Mouse (Mus musculus): ENCODE data around the gene Erfe. TPM values are rescaled to one million over a fixed set of nuclear protein-coding genes. Genes with fewer than 3 reads are reported as not detected.

Erfe gene
- polyA plus RNA-seq, 1 experiment from 2014 or later: 9.5 TPM

DNA sequence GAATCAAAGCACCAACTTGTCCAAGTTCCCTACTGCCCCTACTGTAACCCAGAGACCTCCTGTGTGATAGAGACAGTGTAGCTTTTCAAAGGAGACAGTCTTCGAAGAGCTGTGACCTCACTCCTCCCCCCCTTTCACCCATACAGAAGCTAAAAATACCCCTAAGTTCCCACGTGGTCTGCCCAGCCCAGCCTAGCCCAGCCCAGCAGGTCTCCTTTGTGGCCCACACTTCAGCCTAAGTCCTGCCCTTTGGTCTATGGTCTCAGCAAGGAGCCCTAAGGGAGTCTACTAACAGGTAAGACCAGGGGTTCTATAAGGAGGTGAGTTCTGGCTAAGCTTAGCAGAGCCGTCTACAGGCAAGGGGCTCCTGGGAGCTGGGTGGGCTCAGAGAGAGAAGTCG, 15.4 kb upstream of the Erfe start, which contains the start of gene Klhl30:
Klhl30 (plus strand) TSS at position 176 of the 400 bp plus-strand sequence.
- WGBS: 59% methylated on average over 4 of the region's 4 CpGs
- H3K27ac ChIP-seq: no peak within 1 kb of the TSS
- H3K9me3 ChIP-seq: no peaks in the 10 kb centered on the region
- peaks cover 11% of the 10 kb centered on the region for H3K27me3 ChIP-seq (replicated peaks)
- ATAC-seq: no peak
- no peaks in the 10 kb centered on the region for H3K36me3 ChIP-seq
- no peak within 1 kb of the TSS for H3K9ac ChIP-seq
- no peak within 1 kb of the TSS for H3K4me2 ChIP-seq (replicated peaks)
- no peak within 1 kb of the TSS for H3K4me3 ChIP-seq (replicated peaks)
- no peaks in the 10 kb centered on the region for H3K4me1 ChIP-seq (replicated peaks)

DNA sequence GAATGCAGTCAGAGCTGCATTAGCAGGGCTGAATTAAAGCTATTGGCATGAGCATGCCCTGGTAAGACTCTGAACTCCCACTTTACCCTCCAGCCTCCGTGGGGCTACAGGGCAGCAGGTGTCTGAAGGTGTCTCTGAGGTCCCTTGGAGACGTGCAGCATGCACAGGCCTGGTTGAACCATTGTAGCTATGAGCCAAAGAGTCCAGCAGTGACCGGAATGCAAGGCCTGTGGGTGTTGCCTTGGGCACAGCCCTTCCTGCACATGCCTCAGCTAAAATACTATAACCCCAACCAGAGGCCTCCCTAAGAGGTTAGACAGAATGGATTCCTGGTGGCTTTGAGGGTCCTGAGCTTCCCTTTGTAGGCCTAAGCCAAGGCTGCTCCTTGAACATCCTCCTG, 15.0 kb upstream of the Erfe start:
- H3K4me1 ChIP-seq (replicated peaks): no peaks in the 10 kb centered on the region
- no peaks in the 10 kb centered on the region for H3K36me3 ChIP-seq
- H3K9me3 ChIP-seq: no peaks in the 10 kb centered on the region
- H3K27me3 ChIP-seq (replicated peaks): peaks cover 6% of the 10 kb centered on the region
- WGBS: 76% methylated on average over 3 of the region's 3 CpGs
- H3K9ac ChIP-seq: no peak overlapping the region
- H3K4me3 ChIP-seq (replicated peaks): no peak overlapping the region
- no peak for ATAC-seq
- no peak overlapping the region for H3K27ac ChIP-seq
- H3K4me2 ChIP-seq (replicated peaks): no peak overlapping the region

DNA sequence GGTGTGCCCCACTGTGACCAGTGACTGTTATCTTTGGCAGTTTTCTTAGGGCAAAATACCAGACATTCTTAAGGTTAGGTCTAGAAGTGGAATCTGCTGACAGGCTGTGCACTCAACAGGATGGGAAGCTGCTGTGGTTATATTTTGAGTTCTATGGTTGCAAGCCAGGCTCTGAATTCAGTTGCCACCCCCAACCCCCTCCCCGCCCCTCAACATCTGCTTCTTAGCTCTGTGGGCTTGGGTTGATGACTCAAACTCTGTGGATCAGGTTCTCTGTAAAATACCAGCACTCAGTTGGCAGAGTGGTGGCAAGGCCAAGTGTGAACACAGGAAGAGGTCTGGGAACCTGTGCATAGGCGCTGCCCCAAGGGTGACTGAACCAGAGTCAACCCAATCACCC, 14.0 kb upstream of the Erfe start:
- 88% methylated on average over 2 of the region's 2 CpGs for WGBS
- no peak overlapping the region for H3K4me2 ChIP-seq (replicated peaks)
- no peak for ATAC-seq
- no peak overlapping the region for H3K27ac ChIP-seq
- no peaks in the 10 kb centered on the region for H3K36me3 ChIP-seq
- no peak overlapping the region for H3K9ac ChIP-seq
- H3K4me1 ChIP-seq (replicated peaks): no peaks in the 10 kb centered on the region
- no peak overlapping the region for H3K4me3 ChIP-seq (replicated peaks)
- H3K9me3 ChIP-seq: no peaks in the 10 kb centered on the region
- H3K27me3 ChIP-seq (replicated peaks): no peaks in the 10 kb centered on the region

DNA sequence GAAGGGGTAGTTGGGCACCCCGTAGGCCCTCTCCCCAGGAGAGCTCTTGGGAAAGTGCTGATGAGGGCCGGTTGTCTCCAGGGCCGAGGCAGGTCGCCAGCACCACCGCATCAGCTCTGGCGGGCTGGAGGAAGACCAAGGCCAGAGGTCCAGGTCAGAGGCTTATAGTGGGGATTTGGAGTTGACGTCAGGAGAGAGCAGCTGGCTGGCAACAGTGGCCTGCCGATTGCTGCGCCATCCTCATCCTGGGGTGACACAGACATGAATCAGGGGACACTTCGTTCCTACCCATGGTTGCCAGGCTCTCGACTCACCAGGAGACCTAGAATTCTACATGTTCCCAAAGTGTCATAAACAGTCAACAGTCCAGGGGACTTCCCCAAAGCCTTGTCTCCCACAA, 10.1 kb upstream of the Erfe start:
- WGBS: 84% methylated on average over 11 of the region's 11 CpGs
- no peak overlapping the region for H3K9ac ChIP-seq

DNA sequence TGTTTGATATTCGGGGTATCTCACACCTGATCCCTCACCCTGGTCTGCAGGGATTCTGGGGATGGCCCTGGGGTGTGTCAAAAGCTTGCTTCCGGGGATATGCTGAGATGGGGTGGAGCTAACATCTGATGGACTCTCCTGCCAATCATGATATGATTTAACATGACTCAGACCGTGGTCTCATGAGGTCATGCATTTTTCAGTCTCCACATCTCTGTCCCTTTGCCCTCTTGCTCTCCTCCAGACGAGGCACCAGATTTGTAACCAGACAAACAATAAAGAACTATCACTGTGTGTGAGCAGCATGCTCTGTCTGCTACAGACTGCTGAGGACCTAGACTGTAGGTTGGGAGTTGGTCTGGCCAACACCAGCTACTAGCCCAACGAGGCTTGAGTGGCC, 4.1 kb upstream of the Erfe start:
- WGBS: 71% methylated on average over 5 of the region's 5 CpGs
- peaks cover 6% of the 10 kb centered on the region; the same call in 1 of the 2 replicates for H3K4me1 ChIP-seq (replicated peaks)
- H3K27me3 ChIP-seq (replicated peaks): no peaks in the 10 kb centered on the region
- H3K4me2 ChIP-seq (replicated peaks): no peak overlapping the region
- ATAC-seq: no peak
- no peaks in the 10 kb centered on the region for H3K9me3 ChIP-seq
- no peak overlapping the region for H3K4me3 ChIP-seq (replicated peaks)
- no peak overlapping the region for H3K9ac ChIP-seq
- no peak overlapping the region for H3K27ac ChIP-seq
- H3K36me3 ChIP-seq: no peaks in the 10 kb centered on the region

More for the DNA sequence above, 10.1 kb upstream of the Erfe start:
- Histone ChIP-seq H3K27me3 (replicated peaks) (no peaks in the 10 kb centered on the region), H3K36me3 (no peaks in the 10 kb centered on the region), H3K4me3 (replicated peaks) (no peak overlapping the region), H3K4me1 (replicated peaks) (no peaks in the 10 kb centered on the region), H3K9me3 (no peaks in the 10 kb centered on the region), H3K27ac (no peak overlapping the region), H3K4me2 (replicated peaks) (no peak overlapping the region)
- no peak for ATAC-seq

DNA sequence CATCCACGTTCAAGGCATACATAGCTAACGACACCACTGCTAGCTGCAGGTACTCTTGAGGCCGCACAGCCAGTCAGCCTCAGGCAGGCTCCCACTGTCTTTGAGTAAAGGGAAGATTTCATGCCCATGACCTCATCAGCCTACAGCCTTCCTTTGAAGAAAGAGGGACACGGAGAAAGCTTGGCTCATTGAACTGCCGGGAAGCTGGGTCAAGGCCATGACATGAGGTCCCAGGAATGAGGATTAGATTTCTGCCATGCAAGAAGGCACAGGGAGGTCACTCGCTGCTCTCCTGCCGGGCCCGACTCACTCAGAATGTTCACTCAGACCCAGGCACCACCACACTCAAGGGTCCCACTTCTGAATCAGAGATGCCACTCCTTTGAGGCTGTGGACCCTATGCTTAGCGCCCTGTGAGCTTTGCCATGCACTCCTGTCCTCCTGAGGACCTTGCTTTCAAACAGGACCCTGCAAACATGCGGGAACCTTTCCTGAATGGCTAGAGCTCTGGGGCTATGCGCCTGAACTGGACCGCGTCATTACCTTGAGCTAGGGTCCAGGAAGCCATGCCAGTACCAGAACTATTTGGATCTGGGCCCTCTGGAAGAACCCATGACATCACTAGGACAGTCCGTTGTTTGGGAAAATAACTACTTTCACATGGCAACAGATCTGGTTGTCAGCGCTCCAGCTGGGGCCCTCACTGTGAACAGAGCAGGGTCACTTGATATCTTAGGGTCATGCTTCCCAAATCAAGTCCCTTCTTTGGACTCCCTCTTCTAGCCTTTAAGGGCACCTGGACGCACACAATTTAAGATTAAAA, 1.2 kb upstream of the Erfe start:
- H3K4me1 ChIP-seq (replicated peaks): peaks cover 18% of the 10 kb centered on the region
- no peak overlapping the region for H3K27ac ChIP-seq
- H3K9ac ChIP-seq: no peak overlapping the region
- H3K9me3 ChIP-seq: no peaks in the 10 kb centered on the region
- no peaks in the 10 kb centered on the region for H3K27me3 ChIP-seq (replicated peaks)
- H3K4me2 ChIP-seq (replicated peaks): no peak overlapping the region
- ATAC-seq: no peak
- 91% methylated on average over 16 of the region's 16 CpGs for WGBS
- no peaks in the 10 kb centered on the region for H3K36me3 ChIP-seq
- H3K4me3 ChIP-seq (replicated peaks): no peak overlapping the region

DNA sequence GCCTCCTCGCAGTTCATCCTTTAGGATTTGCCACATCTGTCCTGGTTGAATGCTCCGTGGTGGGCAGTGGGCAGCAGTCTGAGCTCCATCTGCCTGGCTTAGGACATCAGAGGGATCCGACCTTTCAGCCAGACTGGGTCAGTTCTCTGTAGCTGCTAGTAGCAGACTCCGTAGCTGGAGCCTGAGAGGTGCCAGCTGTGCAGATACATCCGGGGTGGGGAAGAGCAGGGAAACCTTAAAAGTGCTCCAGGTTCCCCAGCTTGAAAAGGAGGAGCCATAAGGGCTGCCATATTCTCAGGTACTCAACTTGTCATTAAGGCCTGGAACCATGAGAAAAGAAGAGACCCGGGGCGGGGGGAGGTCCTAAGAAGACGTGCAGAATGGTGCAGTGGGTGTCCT, 415 bp upstream of the Erfe start:
- no peak for ATAC-seq
- peaks cover 20% of the 10 kb centered on the region for H3K4me1 ChIP-seq (replicated peaks)
- no peak overlapping the region for H3K27ac ChIP-seq
- no peaks in the 10 kb centered on the region for H3K9me3 ChIP-seq
- peak overlapping the region; percentile 59 for H3K4me3 ChIP-seq (replicated peaks)
- no peaks in the 10 kb centered on the region for H3K27me3 ChIP-seq (replicated peaks)
- H3K9ac ChIP-seq: peak overlapping the region; percentile 76; the same call in 1 of the 2 replicates
- 30% methylated on average over 8 of the region's 8 CpGs for WGBS
- H3K4me2 ChIP-seq (replicated peaks): peak overlapping the region; percentile 97
- no peaks in the 10 kb centered on the region; the same call in 1 of the 2 replicates for H3K36me3 ChIP-seq

DNA sequence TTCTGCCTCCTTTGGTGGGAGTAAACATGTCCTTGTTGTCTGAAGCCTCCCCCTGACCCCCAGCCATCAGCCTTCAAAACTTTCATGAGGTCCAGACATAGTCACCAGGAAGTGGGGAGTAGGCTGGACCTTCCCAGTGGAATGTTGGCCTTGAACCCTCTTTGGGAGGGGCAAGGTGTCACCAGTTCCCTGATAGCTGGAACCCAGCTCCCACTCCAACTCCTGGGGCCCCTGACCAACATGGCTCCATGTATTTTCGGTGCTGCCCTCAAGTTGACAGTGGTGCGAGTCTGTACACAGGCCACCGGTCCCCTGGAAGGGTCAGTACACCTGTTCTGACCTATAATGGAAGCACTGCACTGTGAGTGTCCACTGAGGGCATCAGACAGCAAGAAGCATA, 1.1 kb downstream of the Erfe start:
- WGBS: 94% methylated on average over 3 of the region's 3 CpGs
- no peaks in the 10 kb centered on the region for H3K27me3 ChIP-seq (replicated peaks)
- no peak overlapping the region for H3K27ac ChIP-seq
- peaks cover 15% of the 10 kb centered on the region for H3K36me3 ChIP-seq
- no peak overlapping the region for H3K9ac ChIP-seq
- H3K4me1 ChIP-seq (replicated peaks): peaks cover 20% of the 10 kb centered on the region
- peak overlapping the region; percentile 59 for H3K4me3 ChIP-seq (replicated peaks)
- no peak for ATAC-seq
- H3K4me2 ChIP-seq (replicated peaks): peak overlapping the region; percentile 97
- no peaks in the 10 kb centered on the region for H3K9me3 ChIP-seq

DNA sequence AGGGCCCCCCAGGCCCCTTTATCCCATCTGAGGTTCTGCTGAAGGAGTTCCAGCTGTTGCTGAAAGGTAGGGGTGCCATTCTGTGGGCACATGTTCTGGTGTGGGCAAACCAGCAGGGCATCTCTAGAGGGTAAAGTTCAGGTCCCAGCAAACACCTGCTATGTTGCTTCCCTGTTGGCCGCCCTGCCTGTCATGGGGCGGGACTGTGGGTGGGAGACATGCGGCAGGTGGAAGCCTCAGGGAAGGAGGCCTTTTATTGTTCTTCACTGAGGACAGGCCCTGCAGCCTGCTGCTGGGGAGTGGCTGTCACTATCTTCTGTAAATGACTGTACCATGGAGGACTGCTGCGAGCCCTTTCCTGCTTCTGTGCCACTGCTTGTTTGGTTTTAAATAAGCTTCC, 3.2 kb downstream of the Erfe start:
- Histone ChIP-seq H3K4me3 (replicated peaks) (no peak overlapping the region), H3K9me3 (no peaks in the 10 kb centered on the region), H3K27me3 (replicated peaks) (no peaks in the 10 kb centered on the region), H3K9ac (no peak overlapping the region), H3K36me3 (peaks cover 26% of the 10 kb centered on the region), H3K4me2 (replicated peaks) (peak overlapping the region; percentile 15; the same call in 1 of the 2 replicates), H3K27ac (peak overlapping the region; percentile 73), H3K4me1 (replicated peaks) (peaks cover 20% of the 10 kb centered on the region)
- peak; percentile 79 for ATAC-seq
- 48% methylated on average over 4 of the region's 4 CpGs for WGBS

DNA sequence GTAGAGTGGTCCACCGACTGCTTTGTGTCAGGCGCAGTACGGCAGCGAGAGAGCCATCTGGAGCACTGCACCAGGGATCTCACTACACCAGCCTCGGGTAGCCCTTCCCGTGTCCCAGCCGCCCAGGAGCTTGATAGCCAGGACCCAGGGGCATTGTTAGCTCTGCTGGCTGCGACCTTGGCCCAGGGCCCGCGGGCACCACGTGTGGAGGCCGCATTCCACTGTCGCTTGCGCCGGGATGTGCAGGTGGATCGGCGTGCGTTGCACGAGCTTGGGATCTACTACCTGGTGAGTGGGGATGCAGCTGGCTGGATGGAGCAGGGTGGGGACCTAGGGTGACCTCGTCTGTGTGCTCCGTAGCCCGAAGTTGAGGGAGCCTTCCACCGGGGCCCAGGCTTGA, 3.8 kb downstream of the Erfe start:
- WGBS: 81% methylated on average over 23 of the region's 23 CpGs
- peak overlapping the region; percentile 73 for H3K27ac ChIP-seq
- peaks cover 20% of the 10 kb centered on the region for H3K4me1 ChIP-seq (replicated peaks)

DNA sequence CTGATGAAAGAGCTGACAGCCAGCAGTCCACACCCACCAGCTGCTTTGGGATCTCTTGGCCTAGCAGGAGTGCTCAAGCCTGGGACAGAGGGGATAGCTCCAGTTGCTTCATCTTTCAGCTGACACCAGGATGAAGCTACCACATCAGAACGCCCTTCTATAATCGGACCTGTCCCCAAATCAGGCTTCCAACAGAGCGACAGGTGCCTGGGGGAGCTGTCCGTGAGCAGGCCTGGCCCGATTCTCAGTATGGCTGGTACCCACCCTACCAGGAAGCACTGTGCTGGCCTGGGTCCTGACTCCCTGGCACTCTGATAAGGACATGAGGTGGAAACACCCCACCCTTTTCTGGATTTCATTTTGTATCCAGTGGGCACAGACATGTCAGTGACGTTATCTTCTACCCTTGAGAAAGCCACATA, 7.2 kb downstream of the Erfe start:
- Histone ChIP-seq H3K4me2 (replicated peaks) (no peak overlapping the region), H3K27ac (no peak overlapping the region), H3K36me3 (peaks cover 64% of the 10 kb centered on the region), H3K27me3 (replicated peaks) (no peaks in the 10 kb centered on the region), H3K4me3 (replicated peaks) (no peak overlapping the region), H3K9ac (no peak overlapping the region), H3K9me3 (no peaks in the 10 kb centered on the region), H3K4me1 (replicated peaks) (peaks cover 14% of the 10 kb centered on the region)
- 90% methylated on average over 6 of the region's 6 CpGs for WGBS
- ATAC-seq: no peak

More for the DNA sequence above, 3.8 kb downstream of the Erfe start:
- Histone ChIP-seq H3K4me3 (replicated peaks) (no peak overlapping the region), H3K9ac (no peak overlapping the region), H3K9me3 (no peaks in the 10 kb centered on the region), H3K36me3 (peaks cover 33% of the 10 kb centered on the region), H3K27me3 (replicated peaks) (no peaks in the 10 kb centered on the region), H3K4me2 (replicated peaks) (peak overlapping the region; percentile 15)
- no peak for ATAC-seq

DNA sequence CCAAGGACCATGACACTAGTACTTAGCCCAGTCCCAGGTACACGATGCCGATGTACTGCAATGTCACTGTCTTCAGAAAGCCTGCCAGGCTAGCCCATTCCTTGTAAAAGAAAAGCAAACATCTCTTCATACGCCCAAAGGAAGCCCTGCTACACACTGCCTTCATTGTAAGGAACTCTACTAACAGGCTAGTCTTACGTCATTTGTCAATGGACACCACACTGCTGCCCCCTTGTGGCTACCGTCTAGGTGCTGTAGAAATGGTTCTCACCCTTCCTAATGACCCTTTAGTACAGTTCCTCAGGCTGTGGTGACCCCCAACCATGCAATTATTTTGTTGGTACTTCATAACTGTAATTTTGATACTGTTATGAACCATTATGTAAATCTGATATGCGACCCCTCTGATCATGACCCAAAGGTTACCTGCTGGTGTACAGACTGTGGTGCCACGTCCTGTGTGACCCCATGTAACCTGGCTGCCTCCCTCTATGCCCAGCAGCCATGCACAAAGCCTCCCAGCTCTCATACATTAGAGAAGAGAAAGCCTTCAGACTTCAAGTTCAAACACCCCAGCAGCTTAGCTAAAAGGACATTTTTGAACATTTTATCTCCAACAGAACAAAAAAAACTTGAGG, 14.3 kb downstream of the Erfe start:
- Histone ChIP-seq H3K4me1 (replicated peaks) (no peaks in the 10 kb centered on the region), H3K27ac (no peak overlapping the region), H3K36me3 (peaks cover 67% of the 10 kb centered on the region), H3K9me3 (no peaks in the 10 kb centered on the region), H3K9ac (no peak overlapping the region), H3K27me3 (replicated peaks) (no peaks in the 10 kb centered on the region), H3K4me2 (replicated peaks) (no peak overlapping the region), H3K4me3 (replicated peaks) (no peak overlapping the region)
- ATAC-seq: peak; percentile 77
- WGBS: 59% methylated on average over 7 of the region's 7 CpGs

Data from intestine, embryonic 15.5 days (tissue).